Mouse (Mus musculus): ENCODE measurements around the gene Fam162a.

DNA sequence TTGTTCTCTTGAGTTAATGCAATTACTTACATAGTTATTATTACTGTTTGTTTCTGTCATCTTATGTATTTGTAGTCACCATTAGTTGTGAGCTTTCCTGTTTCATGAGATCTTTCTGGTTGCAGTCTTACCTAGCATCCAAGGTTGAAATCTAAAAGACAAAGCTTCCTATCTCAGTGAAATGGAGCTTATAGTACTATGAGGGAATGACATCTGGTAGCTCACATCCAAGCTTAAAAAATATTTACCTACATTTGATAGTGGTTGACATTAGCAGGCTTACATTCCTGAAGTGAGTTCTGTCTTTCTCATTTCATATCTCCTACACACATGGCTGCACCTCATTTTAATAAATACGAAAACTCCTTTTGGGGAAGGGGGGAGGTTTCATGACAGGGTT, 55.1 kb downstream of the Fam162a start:
- TF ChIP-seq ZNF384 (IDR thresholded peaks at IDR 0.05; ENCODE audit: low read depth, low read length) (no peak), ZC3H11A (IDR thresholded peaks at IDR 0.05; ENCODE audit: borderline replicate concordance, low read depth, low read length) (no peak), CHD2 (IDR thresholded peaks at IDR 0.05; ENCODE audit: low read depth, low read length) (no peak)

All from ES-E14 (cell line).